Mouse (Mus musculus): ENCODE data around the gene Stk32c. TPM values are rescaled to one million over a fixed set of nuclear protein-coding genes. Genes with fewer than 3 reads are reported as not detected.

The Stk32c gene
- polyA plus RNA-seq, 1 experiment from 2014 or later: 0.21 TPM

Other genes with a start within 250 kb of the Stk32c start
- 34.4 and 34.9 TPM in 2 replicates for gene Dpysl4, start 127.3 kb downstream of the Stk32c start, polyA plus RNA-seq (2016; fragmentation: Nextera tagmentation; extraction: Ambion mirVana)
- gene Lrrc27, start 319 bp downstream of the Stk32c start, polyA plus RNA-seq (2016; fragmentation: Nextera tagmentation; extraction: Ambion mirVana): 1.8 and 2.8 TPM in 2 replicates
- gene Pwwp2b, start 35.2 kb upstream of the Stk32c start, polyA plus RNA-seq (2016; fragmentation: Nextera tagmentation; extraction: Ambion mirVana): 9.6 and 10.0 TPM in 2 replicates
- gene Inpp5a, start 175.8 kb upstream of the Stk32c start, polyA plus RNA-seq (2016; fragmentation: Nextera tagmentation; extraction: Ambion mirVana): 26.8 and 29.9 TPM in 2 replicates